Mouse (Mus musculus): ENCODE results near the gene Ptpn7.
"Not testable (repeated sequence)": the region's sequence is repeated elsewhere in the genome, so short reads cannot be mapped to it uniquely, and the experiment has no call there.

The Ptpn7 gene

GRCm38 (mm10) chr1:135132473-135132872 is at the start of gene Ptpn7:
Gene Ptpn7, plus strand, starts transcription at chr1:135132700.
- peak; percentile 85 for DNase-seq

GRCm38 (mm10) chr1:135083465-135083864 is 49.0 kb upstream of the Ptpn7 start:
- no peak for DNase-seq

GRCm38 (mm10) chr1:135085296-135085871 is 47.1 kb upstream of the Ptpn7 start:
- DNase-seq = no peak

- DNase-seq = no peak
Observed at GRCm38 (mm10) chr1:135086015-135086414, 46.5 kb upstream of the Ptpn7 start.

- DNase-seq = no peak
Observed at GRCm38 (mm10) chr1:135087414-135087813, 45.1 kb upstream of the Ptpn7 start.

GRCm38 (mm10) chr1:135089626-135090025 is 42.9 kb upstream of the Ptpn7 start:
- no peak for DNase-seq

GRCm38 (mm10) chr1:135090914-135091313 is 41.6 kb upstream of the Ptpn7 start:
- DNase-seq = no peak

- no peak for DNase-seq
Observed at GRCm38 (mm10) chr1:135094723-135095122, 37.8 kb upstream of the Ptpn7 start.

- no peak for DNase-seq
Observed at GRCm38 (mm10) chr1:135095189-135095588, 37.3 kb upstream of the Ptpn7 start.

GRCm38 (mm10) chr1:135096312-135096711 is 36.2 kb upstream of the Ptpn7 start:
- DNase-seq = no peak

GRCm38 (mm10) chr1:135097441-135097840 is 35.1 kb upstream of the Ptpn7 start:
- DNase-seq = no peak

GRCm38 (mm10) chr1:135098441-135098840 is 34.1 kb upstream of the Ptpn7 start:
- DNase-seq = no peak

- DNase-seq = no peak
Observed at GRCm38 (mm10) chr1:135100400-135100799, 32.1 kb upstream of the Ptpn7 start.

GRCm38 (mm10) chr1:135105124-135105523 is 27.4 kb upstream of the Ptpn7 start, which contains the start of gene Lgr6:
Gene Lgr6, minus strand, starts transcription at chr1:135105276.
- DNase-seq = peak; percentile 29

GRCm38 (mm10) chr1:135105951-135106350 is 26.5 kb upstream of the Ptpn7 start:
- peak; percentile 83 for DNase-seq

- peak; percentile 55 for DNase-seq
Observed at GRCm38 (mm10) chr1:135108611-135109010, 23.9 kb upstream of the Ptpn7 start.

- peak; percentile 82 for DNase-seq
Observed at GRCm38 (mm10) chr1:135110075-135110474, 22.4 kb upstream of the Ptpn7 start.

GRCm38 (mm10) chr1:135111271-135111670 is 21.2 kb upstream of the Ptpn7 start:
- DNase-seq = not testable (repeated sequence)

GRCm38 (mm10) chr1:135112661-135113060 is 19.8 kb upstream of the Ptpn7 start:
- peak; percentile 59 for DNase-seq

- DNase-seq = no peak
Observed at GRCm38 (mm10) chr1:135124573-135125363, 7.7 kb upstream of the Ptpn7 start.

GRCm38 (mm10) chr1:135125990-135126389 is 6.5 kb upstream of the Ptpn7 start:
- peak; percentile 44 for DNase-seq

- DNase-seq = no peak
Observed at GRCm38 (mm10) chr1:135126443-135127027, 6.0 kb upstream of the Ptpn7 start.

- DNase-seq = no peak
Observed at GRCm38 (mm10) chr1:135128011-135128441, 4.5 kb upstream of the Ptpn7 start.

- no peak for DNase-seq
Observed at GRCm38 (mm10) chr1:135128986-135129385, 3.5 kb upstream of the Ptpn7 start.
